Comparison of ENCODE assay signal across 8 mouse cellular contexts in the genomic region with DNA sequence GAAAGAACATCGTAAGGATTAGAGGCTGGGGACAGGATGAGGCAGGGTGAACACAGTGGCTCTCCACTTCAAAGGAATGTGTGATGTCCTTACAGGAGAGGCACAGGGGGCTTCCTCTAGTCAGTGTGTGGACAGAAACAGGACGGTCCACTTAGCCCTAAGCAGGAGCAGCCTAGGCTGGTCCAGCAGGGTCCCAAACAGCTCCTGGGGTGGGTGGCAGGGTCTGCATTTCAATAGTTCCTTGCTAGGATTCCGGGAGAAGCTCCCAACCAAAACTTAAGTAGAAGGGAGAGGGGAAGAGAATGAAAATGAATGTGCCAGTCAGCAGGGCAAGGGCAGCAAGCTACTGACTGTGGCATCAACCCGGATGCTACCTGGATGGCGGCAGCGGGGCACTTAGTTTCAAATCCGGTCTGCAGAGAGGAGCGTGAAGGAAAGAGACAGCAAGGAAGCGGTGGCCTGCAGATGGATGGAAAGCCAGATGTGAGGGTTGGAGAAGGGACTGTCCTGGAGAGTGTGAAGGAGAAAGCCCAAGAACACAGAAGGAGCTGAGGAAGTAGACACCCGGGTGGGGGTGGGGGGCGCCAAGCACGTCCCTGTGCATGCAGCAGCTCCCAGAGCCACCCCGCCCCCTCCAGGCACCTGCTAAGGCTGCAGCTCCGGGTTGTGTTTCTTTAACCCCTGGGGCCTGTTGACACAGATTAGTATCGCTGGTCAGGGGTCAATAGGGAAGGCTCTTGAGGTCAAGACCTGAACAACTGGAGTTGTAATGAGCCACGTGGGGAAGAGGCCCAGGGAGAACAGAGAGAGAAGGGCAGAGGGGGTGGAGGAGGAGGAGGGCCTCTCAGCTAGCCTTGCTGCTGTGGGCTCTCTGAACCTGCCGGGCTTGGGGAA. TPM values are rescaled to one million over a fixed set of nuclear protein-coding genes. Genes with fewer than 3 reads are reported as not detected.
DNase-seq lines count a peak whose midpoint lies in the region; ATAC-seq and TF ChIP-seq lines count a peak whose summit lies in the region.

No protein-coding gene starts in this region.

- no peak for ATAC-seq in lung, embryonic 15.5 days (ENCODE audit: borderline replicate concordance, extremely low read depth, low FRiP score, low TSS enrichment)
- ATAC-seq in embryonic facial prominence, embryonic 14.5 days (ENCODE audit: low read depth) = no peak
- peak; percentile 43 for ATAC-seq in intestine, embryonic 16.5 days
- no peak for ATAC-seq in cerebellum, adult (ENCODE audit: insufficient number of reproducible peaks, low FRiP score, low TSS enrichment)

- H3K4me2 ChIP-seq in lung, embryonic 15.5 days = peak overlapping the region; percentile 18; the same call in 1 of the 2 replicates
- peak overlapping the region; percentile 50 for H3K4me2 ChIP-seq in embryonic facial prominence, embryonic 14.5 days (ENCODE audit: low read depth, low read length)
- H3K4me2 ChIP-seq in intestine, embryonic 16.5 days (ENCODE audit: low read depth, low read length) = no peak overlapping the region; the same call in 1 of the 2 replicates
- H3K4me2 ChIP-seq in myocyte (ENCODE audit: low read depth) = peak overlapping the region; percentile 81

- H3K4me1 ChIP-seq in lung, embryonic 15.5 days = peaks cover 71% of the 10 kb centered on the region
- peaks cover 78% of the 10 kb centered on the region for H3K4me1 ChIP-seq in embryonic facial prominence, embryonic 14.5 days (ENCODE audit: control insufficient read depth, insufficient read depth, low read length)
- peaks cover 57% of the 10 kb centered on the region for H3K4me1 ChIP-seq in intestine, embryonic 16.5 days (ENCODE audit: control insufficient read depth, insufficient read depth, low read length)

- H3K9me3 ChIP-seq in lung, embryonic 15.5 days = no peaks in the 10 kb centered on the region
- no peaks in the 10 kb centered on the region for H3K9me3 ChIP-seq in embryonic facial prominence, embryonic 14.5 days (ENCODE audit: control insufficient read depth, low read length)
- no peaks in the 10 kb centered on the region for H3K9me3 ChIP-seq in intestine, embryonic 16.5 days (ENCODE audit: control insufficient read depth, low read length)

- DNase-seq in lung, adult 18-20 months = no peak
- peak; percentile 46 for DNase-seq in embryonic facial prominence, embryonic 14.5 days (ENCODE audit: low spot score)
- no peak for DNase-seq in left cerebral cortex, adult 18-20 months (ENCODE audit: low spot score in 2 of 2)
- no peak for DNase-seq in ovary, postnatal 36 days (ENCODE audit: low spot score)

- H3K79me2 ChIP-seq in myocyte (ENCODE audit: control insufficient read depth, insufficient read depth) = peaks cover 27% of the 10 kb centered on the region

- no peaks in the 10 kb centered on the region for H3K27me3 ChIP-seq in lung, embryonic 15.5 days
- H3K27me3 ChIP-seq in embryonic facial prominence, embryonic 14.5 days (replicated peaks; ENCODE audit: control insufficient read depth, insufficient read depth, low read length) = no peaks in the 10 kb centered on the region
- H3K27me3 ChIP-seq in intestine, embryonic 16.5 days (replicated peaks; ENCODE audit: control insufficient read depth, insufficient read depth, low read length) = no peaks in the 10 kb centered on the region; the same call in 1 of the 2 replicates
- no peaks in the 10 kb centered on the region for H3K27me3 ChIP-seq in myocyte (ENCODE audit: control insufficient read depth, insufficient read depth, insufficient read length)

- peak overlapping the region; percentile 94 for H3K27ac ChIP-seq in lung, embryonic 15.5 days
- peak overlapping the region; percentile 97 for H3K27ac ChIP-seq in embryonic facial prominence, embryonic 14.5 days (replicated peaks; ENCODE audit: low read depth, low read length)
- 0 out of 2 replicates have a peak overlapping the region, but pooled peaks have one; percentile 14 for H3K27ac ChIP-seq in intestine, embryonic 16.5 days (ENCODE audit: low read length)

- H3K36me3 ChIP-seq in lung, embryonic 15.5 days = 0 out of 2 replicates have a peak, but pooled peaks cover 6% of the 10 kb centered on the region
- H3K36me3 ChIP-seq in embryonic facial prominence, embryonic 14.5 days (ENCODE audit: control insufficient read depth, insufficient read depth, low read length) = peaks cover 5% of the 10 kb centered on the region; the same call in 1 of the 2 replicates
- no peaks in the 10 kb centered on the region for H3K36me3 ChIP-seq in intestine, embryonic 16.5 days (ENCODE audit: control insufficient read depth, insufficient read depth, low read length)
- no peaks in the 10 kb centered on the region for H3K36me3 ChIP-seq in myocyte (ENCODE audit: control insufficient read depth, insufficient read depth)

- peak overlapping the region; percentile 23; the same call in 1 of the 2 replicates for H3K9ac ChIP-seq in lung, embryonic 15.5 days
- H3K9ac ChIP-seq in embryonic facial prominence, embryonic 14.5 days (ENCODE audit: low read depth, low read length) = peak overlapping the region; percentile 51
- H3K9ac ChIP-seq in intestine, embryonic 16.5 days (ENCODE audit: low read depth, low read length) = peak overlapping the region; percentile 35

- H3K4me3 ChIP-seq in lung, embryonic 15.5 days = no peak overlapping the region
- H3K4me3 ChIP-seq in embryonic facial prominence, embryonic 14.5 days (ENCODE audit: low read depth, low read length) = no peak overlapping the region
- H3K4me3 ChIP-seq in intestine, embryonic 16.5 days (ENCODE audit: low read length) = no peak overlapping the region
- H3K4me3 ChIP-seq in myocyte = no peak overlapping the region

- H3ac ChIP-seq in myocyte (ENCODE audit: control insufficient read depth, insufficient read length) = no peak overlapping the region

- no peak for TF ChIP-seq POLR2A in myocyte (IDR thresholded peaks at IDR 0.05; ENCODE audit: insufficient read length, low read depth)

- 12% methylated on average over 17 of the region's 17 CpGs for WGBS in lung, embryonic 15.5 days
- WGBS in embryonic facial prominence, embryonic 14.5 days = 6% methylated on average over 17 of the region's 17 CpGs
- WGBS in intestine, embryonic 16.5 days = 19% methylated on average over 17 of the region's 17 CpGs

TF ChIP-seq in myocyte, 11 proteins besides CTCF, POLR2A, EP300 and RAD21:
- no peak for TF ChIP-seq TCF3 (IDR thresholded peaks at IDR 0.05; ENCODE audit: insufficient read length, low read depth)
- peak; percentile 14 for TF ChIP-seq USF1 (IDR thresholded peaks at IDR 0.05; ENCODE audit: low read depth)
- TF ChIP-seq SRF (IDR thresholded peaks at IDR 0.05; ENCODE audit: control insufficient read depth, insufficient read length, low read depth) = no peak
- no peak for TF ChIP-seq MAX (IDR thresholded peaks at IDR 0.05; ENCODE audit: low read depth)
- no peak for TF ChIP-seq CEBPB (IDR thresholded peaks at IDR 0.05; ENCODE audit: insufficient read depth, poor library complexity, severe bottlenecking)
- TF ChIP-seq MYOG (IDR thresholded peaks at IDR 0.05; ENCODE audit: control insufficient read depth in 1 of 3, insufficient read depth in 1 of 3, insufficient read length in 2 of 3, low read depth in 2 of 3) = peak in 1 of 3 experiments; percentile 46
- TF ChIP-seq TCF12 (IDR thresholded peaks at IDR 0.05; ENCODE audit: insufficient read depth, poor library complexity, severe bottlenecking) = no peak
- no peak for TF ChIP-seq REST (IDR thresholded peaks at IDR 0.05; ENCODE audit: insufficient read depth, insufficient read length)
- TF ChIP-seq E2F4 (IDR thresholded peaks at IDR 0.05; ENCODE audit: insufficient read depth) = no peak
- no peak for TF ChIP-seq POLR2AphosphoS2 (IDR thresholded peaks at IDR 0.05; ENCODE audit: insufficient read length, low read depth)
- TF ChIP-seq MYOD1 (IDR thresholded peaks at IDR 0.05; ENCODE audit: control insufficient read depth in 1 of 3, insufficient read length in 2 of 3, low read depth in 2 of 3) = peak in 2 of 3 experiments; percentile 14 to 15

RNA-seq across cellular contexts. Expression of a gene that starts 22.5 kb away (rescaled TPM):
- polyA plus RNA-seq in lung, embryonic 15.5 days (2015; fragmentation: Nextera tagmentation; extraction: Ambion mirVana) = 3.4 and 4.4 TPM in 2 replicates
- polyA plus RNA-seq in embryonic facial prominence, embryonic 14.5 days (2014; fragmentation: Nextera tagmentation; extraction: Ambion mirVana) = 2.0 and 2.7 TPM in 2 replicates
- 2.0 and 2.6 TPM in 2 replicates for polyA plus RNA-seq in intestine, embryonic 16.5 days (2015; fragmentation: Nextera tagmentation; extraction: Ambion mirVana)
- polyA plus RNA-seq in myocyte (2012; fragmentation: generic; extraction: Trizol) = 9.4 TPM
- not detected for total RNA-seq in left cerebral cortex, adult 18-20 months (2021)

RNA-seq across cellular contexts. Expression of a gene that starts 44.0 kb away (rescaled TPM):
- 11.9 and 12.1 TPM in 2 replicates for polyA plus RNA-seq in lung, embryonic 15.5 days (2015; fragmentation: Nextera tagmentation; extraction: Ambion mirVana)
- polyA plus RNA-seq in embryonic facial prominence, embryonic 14.5 days (2014; fragmentation: Nextera tagmentation; extraction: Ambion mirVana) = 5.8 and 6.8 TPM in 2 replicates
- polyA plus RNA-seq in intestine, embryonic 16.5 days (2015; fragmentation: Nextera tagmentation; extraction: Ambion mirVana) = 4.9 and 5.0 TPM in 2 replicates
- polyA plus RNA-seq in myocyte (2012; fragmentation: generic; extraction: Trizol) = not detected
- total RNA-seq in left cerebral cortex, adult 18-20 months (2021) = 1 to 10 TPM; 2.6 TPM

RNA-seq across cellular contexts. Expression of a gene that starts 54.9 kb away (rescaled TPM):
- polyA plus RNA-seq in lung, embryonic 15.5 days (2015; fragmentation: Nextera tagmentation; extraction: Ambion mirVana) = 39.2 and 42.7 TPM in 2 replicates
- 64.0 and 67.4 TPM in 2 replicates for polyA plus RNA-seq in embryonic facial prominence, embryonic 14.5 days (2014; fragmentation: Nextera tagmentation; extraction: Ambion mirVana)
- polyA plus RNA-seq in intestine, embryonic 16.5 days (2015; fragmentation: Nextera tagmentation; extraction: Ambion mirVana) = 9.7 and 11.8 TPM in 2 replicates
- 65.7 TPM for polyA plus RNA-seq in myocyte (2012; fragmentation: generic; extraction: Trizol)
- total RNA-seq in left cerebral cortex, adult 18-20 months (2021) = 100 to 1,000 TPM; 291 to 300 TPM

RNA-seq across cellular contexts. Expression of a gene that starts 57.6 kb away (rescaled TPM):
- polyA plus RNA-seq in lung, embryonic 15.5 days (2015; fragmentation: Nextera tagmentation; extraction: Ambion mirVana) = 20.2 and 21.6 TPM in 2 replicates
- polyA plus RNA-seq in embryonic facial prominence, embryonic 14.5 days (2014; fragmentation: Nextera tagmentation; extraction: Ambion mirVana) = 19.7 and 20.1 TPM in 2 replicates
- 11.0 and 14.8 TPM in 2 replicates for polyA plus RNA-seq in intestine, embryonic 16.5 days (2015; fragmentation: Nextera tagmentation; extraction: Ambion mirVana)
- 56.1 TPM for polyA plus RNA-seq in myocyte (2012; fragmentation: generic; extraction: Trizol)
- total RNA-seq in left cerebral cortex, adult 18-20 months (2021) = 10 to 100 TPM; 93.7 to 99.0 TPM

RNA-seq across cellular contexts. Expression of a gene that starts 59.2 kb away (rescaled TPM):
- 57.5 and 58.4 TPM in 2 replicates for polyA plus RNA-seq in lung, embryonic 15.5 days (2015; fragmentation: Nextera tagmentation; extraction: Ambion mirVana)
- polyA plus RNA-seq in embryonic facial prominence, embryonic 14.5 days (2014; fragmentation: Nextera tagmentation; extraction: Ambion mirVana) = 55.8 and 73.2 TPM in 2 replicates
- polyA plus RNA-seq in intestine, embryonic 16.5 days (2015; fragmentation: Nextera tagmentation; extraction: Ambion mirVana) = 60.0 and 67.1 TPM in 2 replicates
- 94.4 TPM for polyA plus RNA-seq in myocyte (2012; fragmentation: generic; extraction: Trizol)
- total RNA-seq in left cerebral cortex, adult 18-20 months (2021) = 100 to 1,000 TPM in 1 of 2 experiments, 10 to 100 TPM in 1; 99.1 to 101 TPM

Comparison
In these comparisons a context has a peak if more than half of its experiments do, and no peak if none do; other contexts are left out.
1. H3K27ac ChIP-seq: peak in every context shown above with its lines; median percentile 97 in embryonic facial prominence, embryonic 14.5 days; 94 in lung, embryonic 15.5 days; 14 in intestine, embryonic 16.5 days.